Comparison of ENCODE assay signal across 12 mouse cellular contexts in the genomic region with DNA sequence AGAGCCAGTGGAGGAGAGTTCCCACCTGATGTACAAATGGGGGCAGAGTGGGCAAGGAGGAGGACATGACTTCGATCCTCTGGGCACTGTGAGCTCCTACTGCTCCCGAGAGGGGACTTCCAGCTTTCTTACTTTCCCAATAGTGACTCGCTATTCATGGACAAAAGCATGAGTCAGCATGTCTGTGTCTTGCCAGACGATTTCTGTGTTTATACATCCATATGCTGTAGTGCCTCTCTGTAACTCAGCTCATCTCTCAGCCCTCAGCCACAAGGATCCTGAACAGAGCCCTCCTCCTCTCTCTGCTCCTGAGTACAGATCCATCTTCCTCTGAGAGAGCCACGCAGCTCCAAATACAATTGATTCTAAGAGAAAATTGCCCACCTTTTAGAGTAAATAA. TPM values are rescaled to one million over a fixed set of nuclear protein-coding genes. Genes with fewer than 3 reads are reported as not detected.
A peak's percentile ranks its signal among the peaks of the same experiment; 100 is the strongest.
DNase-seq lines count a peak whose midpoint lies in the region; ATAC-seq lines count a peak whose summit lies in the region.
"Had no signal": no experiment of that assay in that cellular context is flagged by ENCODE, and none has a peak within 500 bp of the region (broad histone marks: within the 10 kb centered on the region; RNA-seq: fewer than 3 reads in every experiment).

No protein-coding gene starts in this region.

- H3K4me1 ChIP-seq in stomach, embryonic 16.5 days (ENCODE audit: control insufficient read depth, insufficient read depth, low read length), result no peaks in the 10 kb centered on the region

- no peak for ATAC-seq in stomach, embryonic 16.5 days (ENCODE audit: insufficient read depth, low FRiP score)
- ATAC-seq in monocyte, adult 5-6 weeks (replicated peaks; ENCODE audit: insufficient number of reproducible peaks, low FRiP score, low TSS enrichment, poor library complexity, severe bottlenecking), result no peak
- ATAC-seq: activated CD4-positive, CD25-positive, alpha-beta regulatory T cell, adult 4 months had no signal

- DNase-seq in frontal cortex, postnatal 36 days (ENCODE audit: low spot score in 2 of 2), result peak; percentile 55 to 75
- DNase-seq in frontal cortex, postnatal 25 days (ENCODE audit: low spot score in 2 of 2), result no peak
- DNase-seq in right cerebral cortex, adult 18-20 months, result peak; percentile 71
- no peak for DNase-seq in right cerebral cortex, postnatal 4 days
- DNase-seq in left cerebral cortex, postnatal 25 days (ENCODE audit: low spot score in 2 of 2), result peak; percentile 49 to 90
- no peak for DNase-seq in urinary bladder, postnatal 36 days (ENCODE audit: low spot score in 2 of 2)
- DNase-seq: cerebellum, adult 11 months; thymus, postnatal 36 days had no signal

- no peaks in the 10 kb centered on the region for H3K9me3 ChIP-seq in stomach, embryonic 16.5 days (replicated peaks; ENCODE audit: control insufficient read depth, low read length)
- H3K9me3 ChIP-seq: embryonic facial prominence, embryonic 15.5 days had no signal

- WGBS in stomach, embryonic 16.5 days, result 35% methylated on average over 5 of the region's 5 CpGs

- intact Hi-C loops in left cerebral cortex, postnatal 25 days (cut with DNase I), result loop anchor here (2.0 to 10.0 kb wide), 5 partner anchors 91 to 495 kb away; no protein-coding TSS in a partner anchor

- H3K4me3 ChIP-seq in stomach, embryonic 16.5 days (replicated peaks; ENCODE audit: low read length), result no peak overlapping the region
- H3K4me3 ChIP-seq: embryonic facial prominence, embryonic 15.5 days had no signal

- no peaks in the 10 kb centered on the region for H3K27me3 ChIP-seq in stomach, embryonic 16.5 days (ENCODE audit: control insufficient read depth, insufficient read depth, low read length)
- H3K27me3 ChIP-seq: embryonic facial prominence, embryonic 15.5 days had no signal

- peak overlapping the region; percentile 24; the same call in 1 of the 2 replicates for H3K4me2 ChIP-seq in stomach, embryonic 16.5 days (ENCODE audit: low read depth, low read length)
- H3K4me2 ChIP-seq: embryonic facial prominence, embryonic 15.5 days had no signal

- H3K9ac ChIP-seq in stomach, embryonic 16.5 days (ENCODE audit: low read length), result no peak overlapping the region
- H3K9ac ChIP-seq: embryonic facial prominence, embryonic 15.5 days had no signal

- no peak overlapping the region for H3K27ac ChIP-seq in stomach, embryonic 16.5 days (ENCODE audit: low read length)
- H3K27ac ChIP-seq: embryonic facial prominence, embryonic 15.5 days had no signal

- H3K36me3 ChIP-seq in stomach, embryonic 16.5 days (ENCODE audit: control insufficient read depth, insufficient read depth, low read length), result no peaks in the 10 kb centered on the region
- H3K36me3 ChIP-seq: embryonic facial prominence, embryonic 15.5 days had no signal

RNA-seq across cellular contexts. Expression of a gene that starts 20.3 kb away (rescaled TPM):
- total RNA-seq in left cerebral cortex, postnatal 25 days (2021), result 100 to 1,000 TPM; 424 to 492 TPM
- 49.4 and 52.6 TPM in 2 replicates for polyA plus RNA-seq in stomach, embryonic 16.5 days (2015; fragmentation: Nextera tagmentation; extraction: Ambion mirVana)
- total RNA-seq in monocyte, adult 5-6 weeks (2017), result 95.9 to 180 TPM (median 106 TPM) in 3 replicates

Comparison
In these comparisons a context has a peak if more than half of its experiments do, and no peak if none do; other contexts are left out.
1. DNase-seq: peak in frontal cortex, postnatal 36 days (2 of 2), right cerebral cortex, adult 18-20 months (single experiment) and left cerebral cortex, postnatal 25 days (2 of 2); none in frontal cortex, postnatal 25 days (0 of 2), right cerebral cortex, postnatal 4 days (single experiment) and urinary bladder, postnatal 36 days (0 of 2).